Mouse (Mus musculus) olfactory bulb, adult 2 months (tissue): ENCODE data around the gene Tmem100. TPM values are rescaled to one million over a fixed set of nuclear protein-coding genes. Genes with fewer than 3 reads are reported as not detected.

Experiments used
- H3K27ac ChIP-seq: fragments of 200-500 bp; 2 replicates; pipeline ENCODE4 v1.5.1; 2012; ENCODE audit warnings: low read depth, low read length; ENCODE audit not compliant: insufficient read depth
- H3K4me1 ChIP-seq: fragments of 200-500 bp; 2 replicates; pipeline ENCODE4 v1.6.1; 2012; ENCODE audit warnings: low read length; ENCODE audit not compliant: control insufficient read depth, insufficient read depth
- H3K4me3 ChIP-seq: fragments of 200-500 bp; 2 replicates; pipeline ENCODE4 v1.5.1; 2012; ENCODE audit warnings: mild to moderate bottlenecking, low read depth, low read length, moderate library complexity; ENCODE audit not compliant: insufficient read depth
- CTCF ChIP-seq: fragments of 200-500 bp; IDR thresholded peaks from 2 replicates; pipeline ENCODE4 v1.5.1; 2012; ENCODE audit warnings: low read depth, mild to moderate bottlenecking, low read length, moderate library complexity; ENCODE audit not compliant: insufficient read depth
- POLR2A ChIP-seq: fragments of 200-500 bp; IDR thresholded peaks from 2 replicates; pipeline ENCODE4 v1.6.1; 2012; ENCODE audit warnings: mild to moderate bottlenecking, low read depth, low read length, moderate library complexity; ENCODE audit not compliant: insufficient read depth
- WGBS: fragments of 180-500 bp; shearing (Covaris S2); methylation state at CpG from one replicate; pipeline ENCODE4 v1.1.7; 2018; 5-methylcytosine and 5-hydroxymethylcytosine counted together
- polyA plus RNA-seq: library from polyadenylated mRNA; stranded (reverse); fragments of >200 nt; gene quantifications from 2 replicates; pipeline ENCODE4 v1.2.4, GENCODE M21; 2012; ENCODE audit warnings: low replicate concordance; ENCODE audit not compliant: missing spikeins, insufficient read depth, insufficient read length

Gene Tmem100
- not detected in 2 replicates for polyA plus RNA-seq

- Histone ChIP-seq H3K4me1 (peaks cover 11% of the 10 kb centered on the region), H3K4me3 (peak within 1 kb of the TSS; percentile 25), H3K27ac (no peak within 1 kb of the TSS)
- WGBS, result 52% methylated on average over 13 of the region's 13 CpGs
- TF ChIP-seq POLR2A, result no peak
- no peak for TF ChIP-seq CTCF
Observed at GRCm38 (mm10) chr11:90029841-90030398, at the start of gene Tmem100. TSS of gene Tmem100 (plus strand) at chr11:90030348.

GRCm38 (mm10) chr11:89982918-89983317 is 47.2 kb upstream of the Tmem100 start:
- Histone ChIP-seq H3K4me3 (no peak overlapping the region), H3K4me1 (peaks cover 6% of the 10 kb centered on the region; the same call in 1 of the 2 replicates), H3K27ac (no peak overlapping the region)
- 78% methylated on average over 2 of the region's 2 CpGs for WGBS
- TF ChIP-seq CTCF (no peak), POLR2A (no peak)

GRCm38 (mm10) chr11:89984436-89984835 is 45.7 kb upstream of the Tmem100 start:
- Histone ChIP-seq H3K4me3 (no peak overlapping the region), H3K4me1 (no peaks in the 10 kb centered on the region), H3K27ac (no peak overlapping the region)
- no peak for TF ChIP-seq CTCF
- no peak for TF ChIP-seq POLR2A
- WGBS, result 98% methylated on average over 5 of the region's 5 CpGs

- WGBS, result 75% methylated on average over 10 of the region's 10 CpGs
- TF ChIP-seq CTCF (no peak), POLR2A (no peak)
- Histone ChIP-seq H3K4me1 (no peaks in the 10 kb centered on the region), H3K27ac (no peak overlapping the region), H3K4me3 (no peak overlapping the region)
Observed at GRCm38 (mm10) chr11:89985200-89986187, 44.7 kb upstream of the Tmem100 start.

- no peak for TF ChIP-seq CTCF
- no peak for TF ChIP-seq POLR2A
- H3K4me3 ChIP-seq, result no peak overlapping the region
- no peak overlapping the region for H3K27ac ChIP-seq
- no peaks in the 10 kb centered on the region for H3K4me1 ChIP-seq
- 89% methylated on average over 8 of the region's 8 CpGs for whole genome bisulfite sequencing
Observed at GRCm38 (mm10) chr11:89986516-89986915, 43.6 kb upstream of the Tmem100 start.

- Histone ChIP-seq H3K4me3 (no peak overlapping the region), H3K4me1 (no peaks in the 10 kb centered on the region), H3K27ac (no peak overlapping the region)
- 21% methylated on average over 8 of the region's 8 CpGs for WGBS
- TF ChIP-seq CTCF (no peak), POLR2A (no peak)
Observed at GRCm38 (mm10) chr11:89988936-89989589, 41.1 kb upstream of the Tmem100 start.

- H3K4me3 ChIP-seq, result no peak overlapping the region
- no peak for TF ChIP-seq CTCF
- no peak for TF ChIP-seq POLR2A
- no peaks in the 10 kb centered on the region for H3K4me1 ChIP-seq
- H3K27ac ChIP-seq, result no peak overlapping the region
Observed at GRCm38 (mm10) chr11:89991661-89992060, 38.5 kb upstream of the Tmem100 start.

GRCm38 (mm10) chr11:89994706-89995105 is 35.4 kb upstream of the Tmem100 start:
- Histone ChIP-seq H3K4me3 (no peak overlapping the region), H3K4me1 (no peaks in the 10 kb centered on the region), H3K27ac (no peak overlapping the region)
- 80% methylated on average over 2 of the region's 2 CpGs for WGBS
- TF ChIP-seq CTCF (no peak), POLR2A (no peak)
